Mouse (Mus musculus) thymus, adult 2 months (tissue): ENCODE data around the gene Ska3.

Experiments used
- CTCF ChIP-seq: fragments of 200-500 bp; IDR thresholded peaks from 2 replicates; pipeline ENCODE4 v1.5.1; 2012; ENCODE audit warnings: mild to moderate bottlenecking, control low read depth, low read length, moderate library complexity, borderline replicate concordance; ENCODE audit not compliant: control insufficient read depth, poor library complexity, insufficient read depth; ENCODE audit errors: extremely low read depth
- POLR2A ChIP-seq: fragments of 200-500 bp; IDR thresholded peaks from 2 replicates; pipeline ENCODE4 v1.6.1; 2012; ENCODE audit warnings: mild to moderate bottlenecking, low read length, control low read depth, moderate library complexity; ENCODE audit not compliant: control insufficient read depth, poor library complexity, insufficient read depth; ENCODE audit errors: extremely low read depth

DNA sequence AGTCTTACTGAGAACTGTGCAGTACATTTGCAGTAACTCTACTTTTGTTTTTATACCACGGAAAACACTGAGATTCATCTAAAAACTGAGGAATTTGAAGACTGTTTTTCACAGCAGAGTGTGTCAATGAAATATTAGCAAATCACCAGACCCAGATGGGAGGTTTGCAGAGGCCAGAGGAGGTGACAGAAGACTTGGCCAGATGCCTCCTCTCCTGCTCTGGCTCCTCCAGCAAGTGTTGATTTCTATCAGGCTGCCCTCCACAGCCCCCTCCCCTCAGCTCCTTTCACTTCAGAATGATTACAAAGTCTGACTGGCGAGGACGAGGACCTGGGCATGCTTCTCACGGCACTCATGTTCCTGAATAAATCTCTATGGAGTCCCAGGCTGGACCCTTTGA, 38.6 kb downstream of the Ska3 start:
- no peak for TF ChIP-seq POLR2A
- TF ChIP-seq CTCF = no peak
